Mouse (Mus musculus): Measurements from ENCODE around the gene Slc18b1. TPM values are rescaled to one million over a fixed set of nuclear protein-coding genes. Genes with fewer than 3 reads are reported as not detected.
"Not testable (repeated sequence)": the region's sequence is repeated elsewhere in the genome, so short reads cannot be mapped to it uniquely, and the experiment has no call there.

Gene Slc18b1
- polyA plus RNA-seq, 1 experiment, result 7.0 TPM

- TF ChIP-seq POLR2AphosphoS2 (IDR thresholded peaks at IDR 0.05; ENCODE audit: insufficient read length, low read depth) (peak; percentile 11), E2F4 (IDR thresholded peaks at IDR 0.05; ENCODE audit: insufficient read depth) (no peak)
Observed at GRCm38 (mm10) chr10:23781760-23782735, 14.7 kb upstream of the Slc18b1 start.

GRCm38 (mm10) chr10:23782855-23783492 lies 13.8 kb upstream of the Slc18b1 start:
- Histone ChIP-seq H3K79me2 (ENCODE audit: control insufficient read depth, insufficient read depth) (peaks cover 27% of the 10 kb centered on the region), H3K36me3 (ENCODE audit: control insufficient read depth, insufficient read depth) (peaks cover 34% of the 10 kb centered on the region), H3K4me2 (ENCODE audit: low read depth) (no peak overlapping the region), H3K27me3 (ENCODE audit: control insufficient read depth, insufficient read depth, insufficient read length) (no peaks in the 10 kb centered on the region), H3ac (ENCODE audit: control insufficient read depth, insufficient read length) (no peak overlapping the region), H3K4me3 (no peak overlapping the region)
- TF ChIP-seq MYOD1 (IDR thresholded peaks at IDR 0.05; ENCODE audit: control insufficient read depth in 1 of 3, insufficient read length in 2 of 3, low read depth in 2 of 3), result no peak
- TF ChIP-seq USF1 (IDR thresholded peaks at IDR 0.05; ENCODE audit: low read depth), result no peak
- TF ChIP-seq POLR2AphosphoS2 (IDR thresholded peaks at IDR 0.05; ENCODE audit: insufficient read length, low read depth), result peak; percentile 63

More at GRCm38 (mm10) chr10:23781760-23782735, 14.7 kb upstream of the Slc18b1 start:
- Histone ChIP-seq H3K4me3 (no peak overlapping the region), H3ac (ENCODE audit: control insufficient read depth, insufficient read length) (no peak overlapping the region), H3K36me3 (ENCODE audit: control insufficient read depth, insufficient read depth) (peaks cover 34% of the 10 kb centered on the region), H3K79me2 (ENCODE audit: control insufficient read depth, insufficient read depth) (peaks cover 27% of the 10 kb centered on the region), H3K27me3 (ENCODE audit: control insufficient read depth, insufficient read depth, insufficient read length) (no peaks in the 10 kb centered on the region), H3K4me2 (ENCODE audit: low read depth) (no peak overlapping the region)

GRCm38 (mm10) chr10:23783493-23783884 lies 13.3 kb upstream of the Slc18b1 start:
- Histone ChIP-seq H3K36me3 (ENCODE audit: control insufficient read depth, insufficient read depth) (peaks cover 34% of the 10 kb centered on the region), H3ac (ENCODE audit: control insufficient read depth, insufficient read length) (no peak overlapping the region), H3K4me3 (no peak overlapping the region), H3K4me2 (ENCODE audit: low read depth) (no peak overlapping the region), H3K79me2 (ENCODE audit: control insufficient read depth, insufficient read depth) (peaks cover 27% of the 10 kb centered on the region), H3K27me3 (ENCODE audit: control insufficient read depth, insufficient read depth, insufficient read length) (no peaks in the 10 kb centered on the region)
- TF ChIP-seq POLR2AphosphoS2 (IDR thresholded peaks at IDR 0.05; ENCODE audit: insufficient read length, low read depth), result no peak
- no peak for TF ChIP-seq SRF (IDR thresholded peaks at IDR 0.05; ENCODE audit: control insufficient read depth, insufficient read length, low read depth)
- TF ChIP-seq MYOD1 (IDR thresholded peaks at IDR 0.05; ENCODE audit: control insufficient read depth in 1 of 3, insufficient read length in 2 of 3, low read depth in 2 of 3), result no peak
- no peak for TF ChIP-seq TCF3 (IDR thresholded peaks at IDR 0.05; ENCODE audit: insufficient read length, low read depth)

- peaks cover 27% of the 10 kb centered on the region for H3K79me2 ChIP-seq (ENCODE audit: control insufficient read depth, insufficient read depth)
- H3K36me3 ChIP-seq (ENCODE audit: control insufficient read depth, insufficient read depth), result peaks cover 34% of the 10 kb centered on the region
- no peak overlapping the region for H3K4me3 ChIP-seq
- peak; percentile 60 for TF ChIP-seq POLR2AphosphoS2 (IDR thresholded peaks at IDR 0.05; ENCODE audit: insufficient read length, low read depth)
- TF ChIP-seq MYOD1 (IDR thresholded peaks at IDR 0.05; ENCODE audit: control insufficient read depth in 1 of 3, insufficient read length in 2 of 3, low read depth in 2 of 3), result no peak
- H3ac ChIP-seq (ENCODE audit: control insufficient read depth, insufficient read length), result no peak overlapping the region
- H3K4me2 ChIP-seq (ENCODE audit: low read depth), result peak overlapping the region; percentile 87
- H3K27me3 ChIP-seq (ENCODE audit: control insufficient read depth, insufficient read depth, insufficient read length), result no peaks in the 10 kb centered on the region
Observed at GRCm38 (mm10) chr10:23784121-23784520, 12.7 kb upstream of the Slc18b1 start.

GRCm38 (mm10) chr10:23785599-23785998 lies 11.2 kb upstream of the Slc18b1 start:
- Histone ChIP-seq H3K4me3 (peak overlapping the region; percentile 86), H3K36me3 (ENCODE audit: control insufficient read depth, insufficient read depth) (peaks cover 34% of the 10 kb centered on the region), H3K4me2 (ENCODE audit: low read depth) (peak overlapping the region; percentile 87), H3ac (ENCODE audit: control insufficient read depth, insufficient read length) (peak overlapping the region; percentile 18), H3K79me2 (ENCODE audit: control insufficient read depth, insufficient read depth) (peaks cover 27% of the 10 kb centered on the region)
- H3K27me3 ChIP-seq (ENCODE audit: control insufficient read depth, insufficient read depth, insufficient read length), result not testable (repeated sequence)
- TF ChIP-seq POLR2AphosphoS2 (IDR thresholded peaks at IDR 0.05; ENCODE audit: insufficient read length, low read depth), result peak; percentile 27

- H3K79me2 ChIP-seq (ENCODE audit: control insufficient read depth, insufficient read depth), result peaks cover 27% of the 10 kb centered on the region
- no peaks in the 10 kb centered on the region for H3K27me3 ChIP-seq (ENCODE audit: control insufficient read depth, insufficient read depth, insufficient read length)
- H3K4me3 ChIP-seq, result peak overlapping the region; percentile 86
- TF ChIP-seq MYOD1 (IDR thresholded peaks at IDR 0.05; ENCODE audit: control insufficient read depth in 1 of 3, insufficient read length in 2 of 3, low read depth in 2 of 3), result no peak
- TF ChIP-seq MYOG (IDR thresholded peaks at IDR 0.05; ENCODE audit: control insufficient read depth in 1 of 3, insufficient read depth in 1 of 3, insufficient read length in 2 of 3, low read depth in 2 of 3), result no peak
- no peak for TF ChIP-seq MAX (IDR thresholded peaks at IDR 0.05; ENCODE audit: low read depth)
- no peak for TF ChIP-seq USF1 (IDR thresholded peaks at IDR 0.05; ENCODE audit: low read depth)
- peak overlapping the region; percentile 18 for H3ac ChIP-seq (ENCODE audit: control insufficient read depth, insufficient read length)
- peak overlapping the region; percentile 87 for H3K4me2 ChIP-seq (ENCODE audit: low read depth)
- peaks cover 34% of the 10 kb centered on the region for H3K36me3 ChIP-seq (ENCODE audit: control insufficient read depth, insufficient read depth)
Observed at GRCm38 (mm10) chr10:23786040-23786439, 10.7 kb upstream of the Slc18b1 start.

Measured in myocyte (in vitro differentiated cells).